Mouse (Mus musculus): ENCODE data around the gene Maco1. TPM values are rescaled to one million over a fixed set of nuclear protein-coding genes. Genes with fewer than 3 reads are reported as not detected.
"Not testable (repeated sequence)": the region's sequence is repeated elsewhere in the genome, so short reads cannot be mapped to it uniquely, and the experiment has no call there.

Gene Maco1
- polyA plus RNA-seq, 1 experiment: 30.8 TPM

DNA sequence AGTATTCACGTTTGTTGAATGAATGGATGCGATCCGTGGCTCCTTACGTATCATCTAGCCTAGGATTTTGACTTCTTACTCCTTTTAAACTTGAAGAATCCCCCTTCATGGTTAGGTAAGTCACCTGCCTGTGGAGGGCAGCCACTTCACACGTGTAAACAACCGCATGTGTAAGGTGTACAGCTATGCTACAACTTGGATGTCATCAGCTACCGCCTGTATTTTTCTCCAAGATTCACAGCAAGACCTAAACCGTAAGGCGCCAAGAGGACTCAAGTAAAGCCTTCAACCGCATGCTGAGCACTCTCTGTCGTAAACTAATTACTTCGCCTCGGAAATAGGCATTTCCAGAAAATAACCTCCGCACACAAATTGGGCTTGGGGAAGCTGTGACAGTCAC, 1.3 kb downstream of the Maco1 start:
- H3K4me1 ChIP-seq (ENCODE audit: control insufficient read depth, insufficient read depth, low read length): peaks cover 18% of the 10 kb centered on the region

DNA sequence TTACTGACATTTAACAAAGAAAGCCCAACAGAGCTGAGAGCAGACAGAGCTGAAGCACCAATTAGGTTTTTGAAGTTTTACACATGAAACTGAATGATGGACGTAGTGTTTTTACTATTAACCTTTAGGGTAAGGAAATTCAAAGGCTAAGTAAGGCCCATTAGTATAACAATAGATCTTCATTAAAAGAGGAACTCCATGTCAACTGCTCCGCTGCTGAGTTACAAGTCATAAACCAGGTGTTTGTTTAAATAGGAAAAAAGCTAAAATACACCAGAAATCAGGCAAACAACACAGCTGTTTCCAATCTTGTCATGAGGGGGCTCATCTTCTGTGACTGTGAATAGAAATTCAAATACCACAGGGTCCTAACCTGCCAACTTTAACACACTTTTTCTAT, 1.9 kb downstream of the Maco1 start:
- H3K4me3 ChIP-seq (ENCODE audit: insufficient read depth, low read length): no peak overlapping the region
- TF ChIP-seq CTCF (IDR thresholded peaks at IDR 0.05; ENCODE audit: low read depth, low read length) (no peak), POLR2A (IDR thresholded peaks at IDR 0.05; ENCODE audit: borderline replicate concordance, low read depth, low read length) (no peak)
- H3K27ac ChIP-seq (ENCODE audit: insufficient read depth, low read depth, low read length): no peak overlapping the region
- H3K4me1 ChIP-seq (ENCODE audit: control insufficient read depth, insufficient read depth, low read length): peaks cover 21% of the 10 kb centered on the region

More for the DNA sequence above, 1.3 kb downstream of the Maco1 start:
- no peak overlapping the region for H3K27ac ChIP-seq (ENCODE audit: insufficient read depth, low read depth, low read length)
- TF ChIP-seq CTCF (IDR thresholded peaks at IDR 0.05; ENCODE audit: low read depth, low read length): no peak
- no peak for TF ChIP-seq POLR2A (IDR thresholded peaks at IDR 0.05; ENCODE audit: borderline replicate concordance, low read depth, low read length)
- H3K4me3 ChIP-seq (ENCODE audit: insufficient read depth, low read length): peak overlapping the region; percentile 82

DNA sequence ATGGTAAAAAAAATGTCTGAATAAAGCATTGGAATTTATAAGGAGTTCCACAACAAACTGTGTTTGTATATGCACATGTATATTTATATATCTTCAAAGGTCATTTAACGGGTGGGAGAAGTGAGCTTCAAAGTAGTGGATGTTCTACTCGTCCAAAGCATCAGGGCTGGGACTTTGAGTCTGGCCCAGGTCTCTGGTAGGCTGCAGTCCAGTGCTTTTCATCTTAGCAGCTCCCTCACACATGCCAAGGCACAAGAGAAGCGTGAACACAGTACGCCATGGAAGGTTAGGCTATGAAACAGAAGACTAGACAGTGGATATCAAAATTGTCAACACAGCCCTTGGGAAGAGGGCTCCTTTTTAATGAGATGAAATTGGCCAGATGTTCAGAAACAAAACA, 2.6 kb downstream of the Maco1 start:
- H3K4me3 ChIP-seq (ENCODE audit: insufficient read depth, low read length): no peak overlapping the region
- no peak overlapping the region for H3K27ac ChIP-seq (ENCODE audit: insufficient read depth, low read depth, low read length)
- peaks cover 24% of the 10 kb centered on the region for H3K4me1 ChIP-seq (ENCODE audit: control insufficient read depth, insufficient read depth, low read length)
- TF ChIP-seq CTCF (IDR thresholded peaks at IDR 0.05; ENCODE audit: low read depth, low read length): no peak
- no peak for TF ChIP-seq POLR2A (IDR thresholded peaks at IDR 0.05; ENCODE audit: borderline replicate concordance, low read depth, low read length)

GRCm38 (mm10) chr4:134847587-134847986, 5.6 kb downstream of the Maco1 start:
- H3K4me3 ChIP-seq (ENCODE audit: insufficient read depth, low read length): no peak overlapping the region
- TF ChIP-seq CTCF (IDR thresholded peaks at IDR 0.05; ENCODE audit: low read depth, low read length) (no peak), POLR2A (IDR thresholded peaks at IDR 0.05; ENCODE audit: borderline replicate concordance, low read depth, low read length) (no peak)
- peak overlapping the region; percentile 46; the same call in 1 of the 2 replicates for H3K27ac ChIP-seq (ENCODE audit: insufficient read depth, low read depth, low read length)
- peaks cover 31% of the 10 kb centered on the region for H3K4me1 ChIP-seq (ENCODE audit: control insufficient read depth, insufficient read depth, low read length)

DNA sequence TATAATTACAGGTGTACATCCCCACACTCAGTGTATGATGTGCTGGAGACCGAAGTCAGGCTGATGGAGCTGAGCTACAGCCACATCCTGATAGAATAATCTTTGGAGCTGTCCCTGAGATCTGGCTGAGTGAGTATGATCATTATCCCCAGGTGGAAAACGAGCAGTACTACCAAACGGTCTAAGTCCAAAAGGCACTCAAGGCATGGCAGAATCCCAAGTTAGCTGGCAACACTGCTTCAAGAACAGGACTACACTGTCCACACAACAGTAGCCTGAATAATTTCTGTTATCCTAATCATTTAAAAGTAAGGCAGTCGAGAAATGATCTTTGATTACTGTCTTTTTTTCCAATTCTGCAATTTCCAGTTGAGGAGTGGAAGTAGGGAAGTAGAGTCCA, 9.6 kb downstream of the Maco1 start:
- Histone ChIP-seq H3K27ac (ENCODE audit: insufficient read depth, low read depth, low read length) (no peak overlapping the region), H3K4me1 (ENCODE audit: control insufficient read depth, insufficient read depth, low read length) (peaks cover 41% of the 10 kb centered on the region), H3K4me3 (ENCODE audit: insufficient read depth, low read length) (no peak overlapping the region)
- TF ChIP-seq POLR2A (IDR thresholded peaks at IDR 0.05; ENCODE audit: borderline replicate concordance, low read depth, low read length) (no peak), CTCF (IDR thresholded peaks at IDR 0.05; ENCODE audit: low read depth, low read length) (no peak)

- Histone ChIP-seq H3K4me1 (ENCODE audit: control insufficient read depth, insufficient read depth, low read length) (peaks cover 47% of the 10 kb centered on the region), H3K4me3 (ENCODE audit: insufficient read depth, low read length) (no peak overlapping the region), H3K27ac (ENCODE audit: insufficient read depth, low read depth, low read length) (0 out of 2 replicates have a peak overlapping the region, but pooled peaks have one; percentile 15)
- TF ChIP-seq CTCF (IDR thresholded peaks at IDR 0.05; ENCODE audit: low read depth, low read length): no peak
- no peak for TF ChIP-seq POLR2A (IDR thresholded peaks at IDR 0.05; ENCODE audit: borderline replicate concordance, low read depth, low read length)
Observed at GRCm38 (mm10) chr4:134840231-134840630, 12.9 kb downstream of the Maco1 start.

DNA sequence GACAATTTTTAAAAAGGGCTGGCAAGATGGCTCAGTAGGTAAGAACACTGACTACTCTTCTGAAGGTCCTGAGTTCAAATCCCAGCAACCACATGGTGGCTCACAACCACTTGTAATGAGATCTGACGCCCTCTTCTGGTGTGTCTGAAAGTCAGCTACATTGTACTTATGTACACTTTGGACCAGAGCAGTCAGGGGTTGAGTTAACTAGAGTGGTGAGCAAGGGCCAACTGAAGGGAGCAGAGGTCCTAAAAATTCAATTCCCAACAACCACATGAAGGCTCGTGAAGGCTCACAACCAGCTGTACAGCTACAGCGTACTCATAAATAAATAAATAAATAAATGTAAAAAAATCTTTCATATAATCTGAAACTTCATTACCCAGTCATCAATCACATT, 14.4 kb downstream of the Maco1 start:
- not testable (repeated sequence) for H3K4me3 ChIP-seq (ENCODE audit: insufficient read depth, low read length)
- Histone ChIP-seq H3K4me1 (ENCODE audit: control insufficient read depth, insufficient read depth, low read length) (peaks cover 45% of the 10 kb centered on the region), H3K27ac (ENCODE audit: insufficient read depth, low read depth, low read length) (peak overlapping the region; percentile 58)

DNA sequence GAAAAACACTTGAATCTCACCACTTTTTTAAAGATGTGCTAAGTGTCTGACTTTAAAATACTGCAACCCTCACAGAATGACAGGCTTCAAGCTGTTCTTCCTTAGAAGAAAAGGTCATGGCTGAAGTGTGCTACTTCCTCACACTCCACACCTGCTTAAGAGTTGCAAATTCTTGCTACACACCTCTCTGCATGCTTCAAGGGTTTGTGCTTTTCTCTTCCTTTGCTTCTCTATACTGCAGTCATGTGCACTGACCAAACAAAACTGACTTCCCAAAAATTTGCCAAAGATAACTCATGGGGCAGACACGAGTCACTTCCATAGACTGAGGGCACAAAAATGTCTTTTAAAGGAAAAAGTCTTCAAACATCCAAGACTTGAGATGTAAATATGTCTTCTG, 14.9 kb downstream of the Maco1 start:
- TF ChIP-seq POLR2A (IDR thresholded peaks at IDR 0.05; ENCODE audit: borderline replicate concordance, low read depth, low read length): no peak
- no peak for TF ChIP-seq CTCF (IDR thresholded peaks at IDR 0.05; ENCODE audit: low read depth, low read length)
- Histone ChIP-seq H3K4me1 (ENCODE audit: control insufficient read depth, insufficient read depth, low read length) (peaks cover 42% of the 10 kb centered on the region), H3K27ac (ENCODE audit: insufficient read depth, low read depth, low read length) (peak overlapping the region; percentile 58), H3K4me3 (ENCODE audit: insufficient read depth, low read length) (no peak overlapping the region)

- no peak overlapping the region for H3K4me3 ChIP-seq (ENCODE audit: insufficient read depth, low read length)
- TF ChIP-seq CTCF (IDR thresholded peaks at IDR 0.05; ENCODE audit: low read depth, low read length) (no peak), POLR2A (IDR thresholded peaks at IDR 0.05; ENCODE audit: borderline replicate concordance, low read depth, low read length) (no peak)
- peaks cover 39% of the 10 kb centered on the region for H3K4me1 ChIP-seq (ENCODE audit: control insufficient read depth, insufficient read depth, low read length)
- no peak overlapping the region for H3K27ac ChIP-seq (ENCODE audit: insufficient read depth, low read depth, low read length)
Observed at GRCm38 (mm10) chr4:134835486-134835885, 17.7 kb downstream of the Maco1 start.

- Histone ChIP-seq H3K27ac (ENCODE audit: insufficient read depth, low read depth, low read length) (no peak overlapping the region), H3K4me3 (ENCODE audit: insufficient read depth, low read length) (no peak overlapping the region), H3K4me1 (ENCODE audit: control insufficient read depth, insufficient read depth, low read length) (peaks cover 19% of the 10 kb centered on the region)
- TF ChIP-seq POLR2A (IDR thresholded peaks at IDR 0.05; ENCODE audit: borderline replicate concordance, low read depth, low read length) (no peak), CTCF (IDR thresholded peaks at IDR 0.05; ENCODE audit: low read depth, low read length) (no peak)
Observed at GRCm38 (mm10) chr4:134831934-134832333, 21.2 kb downstream of the Maco1 start.

GRCm38 (mm10) chr4:134827806-134828205, 25.3 kb downstream of the Maco1 start:
- TF ChIP-seq POLR2A (IDR thresholded peaks at IDR 0.05; ENCODE audit: borderline replicate concordance, low read depth, low read length): no peak
- no peak for TF ChIP-seq CTCF (IDR thresholded peaks at IDR 0.05; ENCODE audit: low read depth, low read length)
- peaks cover 9% of the 10 kb centered on the region for H3K4me1 ChIP-seq (ENCODE audit: control insufficient read depth, insufficient read depth, low read length)
- H3K4me3 ChIP-seq (ENCODE audit: insufficient read depth, low read length): no peak overlapping the region
- peak overlapping the region; percentile 27; the same call in 1 of the 2 replicates for H3K27ac ChIP-seq (ENCODE audit: insufficient read depth, low read depth, low read length)

Data from bone marrow macrophage, adult 2 months (primary cell).